Mouse (Mus musculus): Measurements from ENCODE around the gene Thrsp. TPM values are rescaled to one million over a fixed set of nuclear protein-coding genes. Genes with fewer than 3 reads are reported as not detected.
"Not testable (repeated sequence)": the region's sequence is repeated elsewhere in the genome, so short reads cannot be mapped to it uniquely, and the experiment has no call there.

The Thrsp gene
- polyA plus RNA-seq, 1 experiment from 2014 or later: not detected

DNA sequence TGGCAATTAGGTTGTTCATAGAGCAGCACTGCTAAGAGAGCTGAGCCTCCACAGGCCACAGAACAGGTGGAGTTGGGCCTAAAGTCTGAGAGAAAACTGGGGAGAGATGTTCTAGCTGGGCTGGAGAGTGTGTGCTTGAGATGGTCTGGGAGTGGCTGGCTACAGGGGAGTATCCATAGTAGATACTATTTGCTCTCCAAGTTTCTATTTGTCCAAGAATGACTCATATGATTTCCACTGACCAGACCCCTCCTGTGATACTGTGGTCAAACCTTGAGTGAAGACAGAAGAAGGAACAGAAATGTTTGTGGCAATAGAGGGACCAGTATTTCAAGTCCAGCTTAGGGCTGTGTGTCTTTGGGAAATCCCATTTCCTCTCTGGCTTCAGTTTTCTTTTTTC lies 21.5 kb upstream of the Thrsp start:
- no peak overlapping the region for H3K27ac ChIP-seq (ENCODE audit: low read depth, low read length)
- H3K4me2 ChIP-seq: no peak overlapping the region
- ATAC-seq (ENCODE audit: low FRiP score): no peak
- peaks cover 4% of the 10 kb centered on the region; the same call in 1 of the 2 replicates for H3K9me3 ChIP-seq (ENCODE audit: control insufficient read depth, low read length)
- H3K4me3 ChIP-seq (ENCODE audit: low read depth, low read length): no peak overlapping the region
- no peaks in the 10 kb centered on the region for H3K27me3 ChIP-seq (ENCODE audit: control insufficient read depth, insufficient read depth, low read length)
- H3K36me3 ChIP-seq (ENCODE audit: control insufficient read depth, insufficient read depth, low read length): no peaks in the 10 kb centered on the region
- H3K9ac ChIP-seq (ENCODE audit: low read length): no peak overlapping the region
- no peak for DNase-seq (ENCODE audit: low spot score, missing footprints)
- no peaks in the 10 kb centered on the region for H3K4me1 ChIP-seq (ENCODE audit: control insufficient read depth, insufficient read depth, low read length)

DNA sequence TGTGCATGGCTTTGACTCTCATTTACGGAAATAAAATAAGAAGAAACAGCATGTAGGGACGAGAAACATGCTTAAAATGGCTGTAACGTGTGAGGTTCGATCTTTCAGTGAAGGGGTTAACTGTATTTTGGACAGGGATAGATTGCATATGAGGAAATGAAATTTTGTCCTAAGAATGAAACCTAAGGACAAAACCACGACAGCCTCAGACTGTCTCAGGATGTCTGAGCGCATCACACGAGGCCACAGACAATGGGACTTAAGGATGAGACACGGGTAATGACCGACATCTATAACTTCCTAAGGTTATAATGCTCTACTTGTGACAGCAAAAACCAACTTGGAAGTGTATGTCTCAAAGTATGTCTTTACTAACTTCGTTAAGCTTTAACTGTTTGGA lies 17.0 kb upstream of the Thrsp start:
- Histone ChIP-seq H3K4me2 (no peak overlapping the region), H3K9ac (ENCODE audit: low read length) (no peak overlapping the region), H3K27me3 (ENCODE audit: control insufficient read depth, insufficient read depth, low read length) (no peaks in the 10 kb centered on the region), H3K27ac (ENCODE audit: low read depth, low read length) (no peak overlapping the region), H3K36me3 (ENCODE audit: control insufficient read depth, insufficient read depth, low read length) (no peaks in the 10 kb centered on the region), H3K4me3 (ENCODE audit: low read depth, low read length) (no peak overlapping the region), H3K4me1 (ENCODE audit: control insufficient read depth, insufficient read depth, low read length) (peaks cover 6% of the 10 kb centered on the region; the same call in 1 of the 2 replicates), H3K9me3 (ENCODE audit: control insufficient read depth, low read length) (no peaks in the 10 kb centered on the region)
- 85% methylated on average over 10 of the region's 10 CpGs for WGBS
- ATAC-seq (ENCODE audit: low FRiP score): no peak
- DNase-seq (ENCODE audit: low spot score, missing footprints): no peak

DNA sequence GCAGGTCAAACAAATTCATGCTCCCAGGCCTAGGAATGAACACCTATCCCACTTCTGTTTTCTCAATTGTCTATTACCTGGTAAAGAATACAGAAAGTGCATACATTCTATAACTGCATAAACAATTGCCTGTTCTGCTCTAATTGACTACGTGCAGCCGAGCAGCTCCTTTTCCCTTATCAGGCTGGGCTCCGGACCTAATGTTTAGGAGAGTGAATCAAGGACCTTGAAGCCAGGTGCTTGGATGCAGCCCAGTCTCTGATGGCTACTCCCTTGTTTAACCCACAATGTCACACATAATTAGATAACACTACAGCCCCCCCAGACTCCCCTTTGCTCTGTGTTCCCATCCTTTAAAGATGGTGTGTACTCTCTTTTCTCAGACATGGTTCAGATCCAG lies 16.0 kb upstream of the Thrsp start:
- H3K4me1 ChIP-seq (ENCODE audit: control insufficient read depth, insufficient read depth, low read length); ATAC-seq (ENCODE audit: low FRiP score); DNase-seq (ENCODE audit: low spot score, missing footprints); H3K4me3 ChIP-seq (ENCODE audit: low read depth, low read length); H3K9me3 ChIP-seq (ENCODE audit: control insufficient read depth, low read length); H3K4me2 ChIP-seq; H3K27me3 ChIP-seq (ENCODE audit: control insufficient read depth, insufficient read depth, low read length); H3K27ac ChIP-seq (ENCODE audit: low read depth, low read length); H3K36me3 ChIP-seq (ENCODE audit: control insufficient read depth, insufficient read depth, low read length); H3K9ac ChIP-seq (ENCODE audit: low read length): not testable (repeated sequence)
- 81% methylated on average over 3 of the region's 3 CpGs for WGBS

DNA sequence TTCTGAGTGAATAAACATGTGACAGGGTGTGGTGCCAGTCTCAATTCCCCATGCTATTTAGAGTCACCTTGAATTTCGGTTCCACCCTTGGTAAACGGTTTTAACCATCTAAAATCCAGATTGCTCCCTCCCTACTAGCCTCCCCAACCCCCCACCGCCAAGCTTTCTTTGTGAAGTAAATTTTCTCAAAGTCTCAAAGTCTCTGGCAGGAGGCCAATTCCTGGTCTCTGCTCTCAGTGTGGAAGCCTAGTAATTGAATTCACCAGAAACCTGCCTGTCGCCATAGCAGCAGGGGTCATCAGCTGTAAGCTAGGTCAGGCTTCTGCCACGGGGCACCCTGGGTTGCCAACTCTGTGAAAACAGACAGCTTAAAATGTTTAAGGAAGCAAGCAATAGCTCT lies 12.2 kb upstream of the Thrsp start:
- no peak overlapping the region for H3K27ac ChIP-seq (ENCODE audit: low read depth, low read length)
- no peaks in the 10 kb centered on the region for H3K36me3 ChIP-seq (ENCODE audit: control insufficient read depth, insufficient read depth, low read length)
- 5% methylated on average over 5 of the region's 5 CpGs for WGBS

DNA sequence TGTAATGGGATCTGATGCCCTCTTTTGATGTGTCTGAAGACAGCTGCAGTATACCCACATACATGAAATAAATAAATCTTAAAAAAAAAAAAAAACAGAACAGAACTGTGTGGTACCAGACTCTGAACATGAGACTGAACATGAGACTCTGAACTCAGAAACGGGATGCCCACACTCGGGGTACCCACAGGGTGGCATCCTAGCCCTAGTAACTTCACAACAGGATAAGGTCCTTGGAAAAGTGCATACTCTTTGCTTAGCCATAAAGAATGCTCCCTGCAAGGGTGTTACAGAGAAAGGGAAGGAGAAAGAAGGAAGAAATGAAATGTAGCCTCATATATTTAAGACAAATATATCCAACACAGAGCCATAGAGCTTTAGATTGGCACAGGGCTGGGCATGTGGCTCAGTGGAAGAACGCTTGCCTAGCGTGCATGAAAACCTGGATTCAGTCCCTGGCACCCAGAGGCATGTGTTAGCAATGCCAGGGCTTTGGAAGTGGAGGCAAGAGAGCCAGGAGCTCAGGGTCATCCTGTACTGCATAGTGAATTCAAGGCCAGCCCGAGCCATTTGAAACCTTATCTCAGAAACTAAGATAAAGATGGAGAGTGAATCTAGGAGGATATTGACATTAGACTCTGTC lies 10.4 kb upstream of the Thrsp start:
- Histone ChIP-seq H3K4me3 (ENCODE audit: low read depth, low read length) (no peak overlapping the region), H3K27ac (ENCODE audit: low read depth, low read length) (no peak overlapping the region), H3K9me3 (ENCODE audit: control insufficient read depth, low read length) (no peaks in the 10 kb centered on the region), H3K27me3 (ENCODE audit: control insufficient read depth, insufficient read depth, low read length) (no peaks in the 10 kb centered on the region), H3K4me2 (no peak overlapping the region), H3K9ac (ENCODE audit: low read length) (no peak overlapping the region), H3K4me1 (ENCODE audit: control insufficient read depth, insufficient read depth, low read length) (peaks cover 10% of the 10 kb centered on the region; the same call in 1 of the 2 replicates), H3K36me3 (ENCODE audit: control insufficient read depth, insufficient read depth, low read length) (no peaks in the 10 kb centered on the region)
- WGBS: 84% methylated on average over 5 of the region's 5 CpGs
- ATAC-seq (ENCODE audit: low FRiP score) (no peak), DNase-seq (ENCODE audit: low spot score, missing footprints) (no peak)

More for the DNA sequence above, 12.2 kb upstream of the Thrsp start:
- Histone ChIP-seq H3K27me3 (ENCODE audit: control insufficient read depth, insufficient read depth, low read length) (no peaks in the 10 kb centered on the region), H3K4me2 (no peak overlapping the region), H3K9me3 (ENCODE audit: control insufficient read depth, low read length) (no peaks in the 10 kb centered on the region), H3K4me3 (ENCODE audit: low read depth, low read length) (no peak overlapping the region), H3K9ac (ENCODE audit: low read length) (no peak overlapping the region), H3K4me1 (ENCODE audit: control insufficient read depth, insufficient read depth, low read length) (peaks cover 10% of the 10 kb centered on the region; the same call in 1 of the 2 replicates)
- ATAC-seq (ENCODE audit: low FRiP score): peak; percentile 88
- DNase-seq (ENCODE audit: low spot score, missing footprints): peak; percentile 94

DNA sequence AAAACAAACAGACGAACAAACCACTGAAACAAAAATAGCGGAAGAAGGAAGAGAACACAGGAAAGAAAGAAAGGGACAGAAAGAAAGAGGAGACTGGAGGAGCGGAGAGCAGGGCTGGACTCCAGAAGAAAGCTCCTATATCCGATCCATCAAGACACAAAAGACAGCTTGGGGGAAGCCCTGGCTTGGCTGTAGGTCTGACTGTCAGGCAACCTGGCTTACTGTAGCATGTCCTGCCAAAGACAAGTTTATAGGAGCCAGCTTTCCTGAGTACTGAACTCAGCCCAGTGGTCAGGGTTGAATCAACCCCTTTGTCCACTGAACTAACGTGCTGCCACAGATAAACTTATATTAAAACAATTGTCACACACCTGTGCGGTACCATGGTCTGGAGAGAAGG lies 9.8 kb upstream of the Thrsp start:
- Histone ChIP-seq H3K27ac (ENCODE audit: low read depth, low read length) (no peak overlapping the region), H3K27me3 (ENCODE audit: control insufficient read depth, insufficient read depth, low read length) (no peaks in the 10 kb centered on the region), H3K9me3 (ENCODE audit: control insufficient read depth, low read length) (no peaks in the 10 kb centered on the region), H3K36me3 (ENCODE audit: control insufficient read depth, insufficient read depth, low read length) (no peaks in the 10 kb centered on the region), H3K4me3 (ENCODE audit: low read depth, low read length) (no peak overlapping the region), H3K4me1 (ENCODE audit: control insufficient read depth, insufficient read depth, low read length) (peaks cover 10% of the 10 kb centered on the region; the same call in 1 of the 2 replicates), H3K9ac (ENCODE audit: low read length) (no peak overlapping the region), H3K4me2 (no peak overlapping the region)
- no peak for DNase-seq (ENCODE audit: low spot score, missing footprints)
- WGBS: 78% methylated on average over 6 of the region's 6 CpGs
- no peak for ATAC-seq (ENCODE audit: low FRiP score)

DNA sequence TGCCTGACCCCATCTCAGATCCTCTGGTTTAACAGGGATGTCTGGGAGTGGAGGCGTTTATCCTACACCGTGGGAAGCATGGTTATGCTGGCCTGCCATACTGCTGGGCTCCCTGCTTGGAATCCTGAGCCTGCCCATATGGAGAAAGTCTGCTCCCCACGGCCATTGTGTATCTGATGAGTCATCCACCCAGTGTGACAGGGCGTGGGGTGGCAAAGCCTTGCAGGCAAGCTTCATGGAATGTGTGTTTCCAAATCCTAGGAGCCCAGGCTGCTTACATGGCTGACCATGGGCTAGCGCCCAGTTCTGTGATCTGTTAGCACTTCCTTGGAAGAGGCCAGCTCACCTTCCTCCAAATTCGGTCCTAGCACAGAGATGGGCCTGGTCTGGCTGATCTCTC lies 9.0 kb upstream of the Thrsp start:
- DNase-seq (ENCODE audit: low spot score, missing footprints) (no peak), ATAC-seq (ENCODE audit: low FRiP score) (no peak)
- WGBS: 70% methylated on average over 6 of the region's 6 CpGs
- H3K27ac ChIP-seq (ENCODE audit: low read depth, low read length): no peak overlapping the region
- no peaks in the 10 kb centered on the region for H3K27me3 ChIP-seq (ENCODE audit: control insufficient read depth, insufficient read depth, low read length)
- H3K4me3 ChIP-seq (ENCODE audit: low read depth, low read length): no peak overlapping the region
- H3K9me3 ChIP-seq (ENCODE audit: control insufficient read depth, low read length): no peaks in the 10 kb centered on the region
- H3K4me2 ChIP-seq: no peak overlapping the region
- no peak overlapping the region for H3K9ac ChIP-seq (ENCODE audit: low read length)
- H3K36me3 ChIP-seq (ENCODE audit: control insufficient read depth, insufficient read depth, low read length): no peaks in the 10 kb centered on the region
- peaks cover 10% of the 10 kb centered on the region; the same call in 1 of the 2 replicates for H3K4me1 ChIP-seq (ENCODE audit: control insufficient read depth, insufficient read depth, low read length)

DNA sequence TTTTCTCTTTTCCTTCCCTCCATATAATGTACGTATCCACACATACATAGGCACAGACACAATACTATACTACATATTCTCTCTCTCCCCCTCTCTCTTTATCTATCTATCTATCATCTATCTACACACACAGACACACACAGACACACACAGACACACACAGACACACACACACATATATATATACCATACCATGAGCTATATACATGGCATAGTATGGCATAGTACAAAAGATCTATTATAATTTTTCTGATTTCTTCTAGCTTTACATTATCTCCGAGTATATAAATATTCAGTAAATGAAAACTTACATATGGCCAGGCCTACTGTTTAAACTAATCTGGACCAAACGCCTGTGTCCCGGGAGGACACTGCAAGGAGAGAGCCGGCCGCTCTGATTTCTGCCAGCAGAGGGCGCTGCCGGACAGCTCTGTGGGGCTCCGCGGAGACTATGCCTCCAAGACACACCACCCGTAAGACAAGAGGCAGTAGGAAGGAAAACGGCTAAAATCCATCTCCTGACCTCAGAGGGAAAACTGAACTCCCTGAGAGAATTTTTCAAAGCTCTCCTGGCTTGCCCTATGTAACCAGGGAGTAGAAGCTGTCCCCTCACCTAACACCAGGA lies 7.2 kb upstream of the Thrsp start:
- no peaks in the 10 kb centered on the region for H3K9me3 ChIP-seq (ENCODE audit: control insufficient read depth, low read length)
- DNase-seq (ENCODE audit: low spot score, missing footprints) (peak; percentile 100), ATAC-seq (ENCODE audit: low FRiP score) (peak; percentile 75)
- peaks cover 6% of the 10 kb centered on the region; the same call in 1 of the 2 replicates for H3K4me1 ChIP-seq (ENCODE audit: control insufficient read depth, insufficient read depth, low read length)
- no peaks in the 10 kb centered on the region for H3K27me3 ChIP-seq (ENCODE audit: control insufficient read depth, insufficient read depth, low read length)
- WGBS: 8% methylated on average over 12 of the region's 12 CpGs
- no peak overlapping the region for H3K27ac ChIP-seq (ENCODE audit: low read depth, low read length)
- no peak overlapping the region for H3K9ac ChIP-seq (ENCODE audit: low read length)
- no peak overlapping the region for H3K4me2 ChIP-seq
- no peaks in the 10 kb centered on the region for H3K36me3 ChIP-seq (ENCODE audit: control insufficient read depth, insufficient read depth, low read length)
- no peak overlapping the region for H3K4me3 ChIP-seq (ENCODE audit: low read depth, low read length)

DNA sequence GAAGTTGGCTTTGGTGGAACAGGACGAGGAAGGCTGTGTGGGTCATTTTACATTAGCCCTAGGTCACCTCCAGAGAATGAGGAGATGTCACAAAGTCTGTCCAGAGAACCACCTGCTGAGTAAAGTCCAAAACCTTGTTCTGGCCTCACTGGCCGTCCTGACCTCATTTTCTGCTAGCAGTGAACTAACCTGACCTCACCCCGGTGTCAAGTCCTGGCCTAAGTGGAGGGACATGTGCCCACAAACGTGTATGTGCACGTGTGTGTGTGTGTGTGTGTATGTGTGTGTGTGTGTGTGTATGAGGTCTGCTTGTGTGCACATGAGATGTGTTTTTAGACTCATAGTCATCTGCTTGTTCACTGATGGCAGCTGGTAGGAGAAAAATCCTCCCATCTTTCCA lies 6.2 kb upstream of the Thrsp start:
- Histone ChIP-seq H3K9me3 (ENCODE audit: control insufficient read depth, low read length) (no peaks in the 10 kb centered on the region), H3K9ac (ENCODE audit: low read length) (no peak overlapping the region; the same call in 1 of the 2 replicates), H3K27ac (ENCODE audit: low read depth, low read length) (no peak overlapping the region), H3K4me1 (ENCODE audit: control insufficient read depth, insufficient read depth, low read length) (no peaks in the 10 kb centered on the region), H3K4me3 (ENCODE audit: low read depth, low read length) (no peak overlapping the region), H3K27me3 (ENCODE audit: control insufficient read depth, insufficient read depth, low read length) (no peaks in the 10 kb centered on the region), H3K36me3 (ENCODE audit: control insufficient read depth, insufficient read depth, low read length) (no peaks in the 10 kb centered on the region), H3K4me2 (no peak overlapping the region)
- WGBS: 63% methylated on average over 5 of the region's 5 CpGs
- no peak for DNase-seq (ENCODE audit: low spot score, missing footprints)
- ATAC-seq (ENCODE audit: low FRiP score): no peak
